In the genomic region with DNA sequence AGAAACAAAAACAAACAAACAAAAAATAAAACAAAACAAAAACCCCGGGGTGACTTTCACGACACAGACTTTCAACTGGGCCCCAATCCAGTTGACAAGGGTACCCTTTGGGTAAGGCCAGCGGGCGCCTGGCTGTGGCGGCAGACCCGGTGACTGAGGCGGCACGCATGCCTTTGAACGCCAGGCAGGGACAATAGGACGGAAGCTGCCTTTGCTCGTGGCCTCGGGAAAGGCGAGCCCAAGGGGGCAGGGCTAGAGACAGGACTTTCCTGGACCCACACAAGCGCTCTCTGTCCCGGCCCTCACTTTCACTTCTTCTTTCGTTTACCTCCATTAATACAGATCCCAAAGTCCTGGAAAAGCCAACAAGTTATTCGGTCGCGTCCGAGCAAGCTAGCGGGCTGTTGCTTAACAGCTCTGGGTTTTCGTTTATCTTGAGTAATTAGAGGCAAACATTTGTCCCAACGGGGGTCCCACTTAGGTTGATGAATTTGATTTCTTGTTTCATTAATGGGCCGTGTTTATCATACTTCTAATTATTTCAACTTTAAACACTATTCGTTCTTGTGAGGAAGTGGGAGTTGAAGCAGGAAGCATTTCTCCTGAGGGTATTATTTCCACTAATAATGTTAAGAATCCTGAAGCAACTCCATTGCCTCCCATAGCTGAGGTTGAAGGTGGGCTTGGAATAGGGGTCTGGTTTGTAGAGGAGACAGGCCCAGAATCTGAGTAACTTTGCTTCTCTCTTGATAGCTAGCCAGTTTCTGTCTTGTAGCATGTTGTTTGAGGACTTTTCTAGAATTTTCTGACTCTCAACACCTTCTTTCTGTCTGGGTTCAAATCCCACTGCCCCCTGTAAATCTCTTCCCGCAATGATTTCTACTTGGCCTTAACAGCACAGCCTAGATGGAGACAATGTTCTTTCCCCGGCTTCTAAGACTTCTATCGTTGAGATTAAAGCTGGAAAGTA, we compare ENCODE assay signal across 11 mouse cellular contexts. TPM values are rescaled to one million over a fixed set of nuclear protein-coding genes. Genes with fewer than 3 reads are reported as not detected.
DNase-seq lines count a peak whose midpoint lies in the region; ATAC-seq lines count a peak whose summit lies in the region.
"Had no signal": no experiment of that assay in that cellular context is flagged by ENCODE, and none has a peak within 500 bp of the region (broad histone marks: within the 10 kb centered on the region; RNA-seq: fewer than 3 reads in every experiment).

No protein-coding gene starts in this region.

- peak overlapping the region; percentile 64 for H3K4me2 ChIP-seq in limb, embryonic 11.5 days (ENCODE audit: low read depth, severe bottlenecking)
- H3K4me2 ChIP-seq: liver, embryonic 13.5 days had no signal

- H3K27ac ChIP-seq in limb, embryonic 11.5 days (replicated peaks; ENCODE audit: low read depth, low read length) = peak overlapping the region; percentile 85
- H3K27ac ChIP-seq: liver, embryonic 13.5 days had no signal

- peak overlapping the region; percentile 86 for H3K9ac ChIP-seq in limb, embryonic 11.5 days (ENCODE audit: low read length)
- H3K9ac ChIP-seq: liver, embryonic 13.5 days had no signal

- H3K36me3 ChIP-seq in limb, embryonic 11.5 days (ENCODE audit: control insufficient read depth, insufficient read depth, low read length) = no peaks in the 10 kb centered on the region
- H3K36me3 ChIP-seq: liver, embryonic 13.5 days had no signal

- peak; percentile 33 for DNase-seq in adrenal gland, adult 2 months
- DNase-seq in adrenal gland, postnatal 4 days (ENCODE audit: low spot score in 2 of 2) = no peak
- peak; percentile 27 for DNase-seq in urinary bladder, postnatal 25 days (ENCODE audit: low spot score)
- DNase-seq in urinary bladder, adult 2 months (ENCODE audit: low spot score) = no peak
- DNase-seq in limb, embryonic 11.5 days (ENCODE audit: low spot score) = peak; percentile 85
- no peak for DNase-seq in urinary bladder, adult 18-20 months (ENCODE audit: low spot score in 2 of 2)
- no peak for DNase-seq in layer of hippocampus, adult 9-11 months
- DNase-seq: liver, embryonic 13.5 days had no signal

- H3K4me1 ChIP-seq in limb, embryonic 11.5 days (ENCODE audit: control insufficient read depth, insufficient read depth, low read length) = peaks cover 14% of the 10 kb centered on the region; the same call in 1 of the 2 replicates

- ATAC-seq in limb, embryonic 11.5 days (ENCODE audit: insufficient number of reproducible peaks, low FRiP score, low TSS enrichment, low read depth) = no peak
- no peak for ATAC-seq in megakaryocyte-erythroid progenitor cell, adult 5-6 weeks (replicated peaks; ENCODE audit: low FRiP score, low TSS enrichment, poor library complexity, severe bottlenecking)

- H3K4me3 ChIP-seq in limb, embryonic 11.5 days (ENCODE audit: low read depth, low read length) = peak overlapping the region; percentile 55
- H3K4me3 ChIP-seq: liver, embryonic 13.5 days had no signal

- WGBS in limb, embryonic 11.5 days = under 1% methylated on average over 28 of the region's 28 CpGs

- H3K9me3 ChIP-seq in limb, embryonic 11.5 days (ENCODE audit: control insufficient read depth, low read length) = no peaks in the 10 kb centered on the region
- H3K9me3 ChIP-seq: liver, embryonic 13.5 days had no signal

- H3K27me3 ChIP-seq in limb, embryonic 11.5 days (ENCODE audit: control insufficient read depth, insufficient read depth, low read length) = peaks cover 51% of the 10 kb centered on the region

RNA-seq across cellular contexts. Expression of gene Hoxc10, which starts 2.6 kb away (rescaled TPM):
- total RNA-seq in adrenal gland, adult 2 months (2021) = under 1 TPM; 0.31 to 0.43 TPM
- polyA plus RNA-seq in adrenal gland, adult 2 months (2012; rRNA removed) = 0.10 TPM in 1 of 2 replicates, not detected in the other
- 1 to 10 TPM; 1.2 to 5.6 TPM for total RNA-seq in adrenal gland, postnatal 4 days (2021)
- polyA plus RNA-seq in urinary bladder, adult 2 months (2012; rRNA removed) = 2.2 and 2.6 TPM in 2 replicates
- polyA plus RNA-seq in limb, embryonic 11.5 days (2014; fragmentation: Nextera tagmentation; extraction: Ambion mirVana) = 43.9 and 56.2 TPM in 2 replicates
- not detected in 2 replicates for total RNA-seq in megakaryocyte-erythroid progenitor cell, adult 5-6 weeks (2014; fragmentation: Nextera tagmentation)
- total RNA-seq in megakaryocyte-erythroid progenitor cell, adult 5-6 weeks (2017) = not detected in 2 replicates
- polyA plus RNA-seq: heart, embryonic 16.5 days; liver, embryonic 13.5 days had no signal

RNA-seq across cellular contexts. Expression of gene Hoxc5, which starts 3.3 kb away (rescaled TPM):
- total RNA-seq in adrenal gland, adult 2 months (2021) = 10 to 100 TPM in 1 of 2 experiments, 1 to 10 TPM in 1; 6.7 to 10.3 TPM
- 7.0 and 7.5 TPM in 2 replicates for polyA plus RNA-seq in adrenal gland, adult 2 months (2012; rRNA removed)
- 1 to 10 TPM; 7.9 to 8.0 TPM for total RNA-seq in adrenal gland, postnatal 4 days (2021)
- polyA plus RNA-seq in urinary bladder, adult 2 months (2012; rRNA removed) = 0.60 and 1.4 TPM in 2 replicates
- 8.3 and 9.1 TPM in 2 replicates for polyA plus RNA-seq in limb, embryonic 11.5 days (2014; fragmentation: Nextera tagmentation; extraction: Ambion mirVana)
- not detected in 2 replicates for total RNA-seq in megakaryocyte-erythroid progenitor cell, adult 5-6 weeks (2014; fragmentation: Nextera tagmentation)
- total RNA-seq in megakaryocyte-erythroid progenitor cell, adult 5-6 weeks (2017) = not detected in 2 replicates

RNA-seq across cellular contexts. Expression of gene Hoxc11, which starts 9.7 kb away (rescaled TPM):
- not detected for total RNA-seq in adrenal gland, adult 2 months (2021)
- not detected in 2 replicates for polyA plus RNA-seq in adrenal gland, adult 2 months (2012; rRNA removed)
- total RNA-seq in adrenal gland, postnatal 4 days (2021) = under 1 TPM in 1 of 2 experiments, not detected in 1; 0.20 TPM
- 3.9 and 4.0 TPM in 2 replicates for polyA plus RNA-seq in urinary bladder, adult 2 months (2012; rRNA removed)
- polyA plus RNA-seq in limb, embryonic 11.5 days (2014; fragmentation: Nextera tagmentation; extraction: Ambion mirVana) = 5.5 and 5.9 TPM in 2 replicates
- total RNA-seq in megakaryocyte-erythroid progenitor cell, adult 5-6 weeks (2014; fragmentation: Nextera tagmentation) = not detected in 2 replicates
- total RNA-seq in megakaryocyte-erythroid progenitor cell, adult 5-6 weeks (2017) = not detected in 2 replicates
- polyA plus RNA-seq: heart, embryonic 16.5 days; liver, embryonic 13.5 days; testis, adult 2 months had no signal

RNA-seq across cellular contexts. Expression of gene Hoxc9, which starts 12.3 kb away (rescaled TPM):
- 1 to 10 TPM in 1 of 2 experiments, under 1 TPM in 1; 0.49 to 1.8 TPM for total RNA-seq in adrenal gland, adult 2 months (2021)
- polyA plus RNA-seq in adrenal gland, adult 2 months (2012; rRNA removed) = 3.7 and 6.7 TPM in 2 replicates
- total RNA-seq in adrenal gland, postnatal 4 days (2021) = 1 to 10 TPM; 3.0 to 4.8 TPM
- 0.36 and 0.46 TPM in 2 replicates for polyA plus RNA-seq in urinary bladder, adult 2 months (2012; rRNA removed)
- polyA plus RNA-seq in limb, embryonic 11.5 days (2014; fragmentation: Nextera tagmentation; extraction: Ambion mirVana) = 4.4 and 6.1 TPM in 2 replicates
- not detected in 2 replicates for total RNA-seq in megakaryocyte-erythroid progenitor cell, adult 5-6 weeks (2014; fragmentation: Nextera tagmentation)
- not detected in 2 replicates for total RNA-seq in megakaryocyte-erythroid progenitor cell, adult 5-6 weeks (2017)
- polyA plus RNA-seq: heart, embryonic 16.5 days; liver, embryonic 13.5 days had no signal

RNA-seq across cellular contexts. Expression of gene Hoxc8, which starts 26.5 kb away (rescaled TPM):
- total RNA-seq in adrenal gland, adult 2 months (2021) = 10 to 100 TPM; 30.6 to 40.1 TPM
- polyA plus RNA-seq in adrenal gland, adult 2 months (2012; rRNA removed) = 13.4 and 17.9 TPM in 2 replicates
- total RNA-seq in adrenal gland, postnatal 4 days (2021) = 10 to 100 TPM; 22.2 to 22.7 TPM
- polyA plus RNA-seq in urinary bladder, adult 2 months (2012; rRNA removed) = 0.39 and 0.47 TPM in 2 replicates
- polyA plus RNA-seq in limb, embryonic 11.5 days (2014; fragmentation: Nextera tagmentation; extraction: Ambion mirVana) = 4.6 and 4.8 TPM in 2 replicates
- total RNA-seq in megakaryocyte-erythroid progenitor cell, adult 5-6 weeks (2014; fragmentation: Nextera tagmentation) = not detected in 2 replicates
- total RNA-seq in megakaryocyte-erythroid progenitor cell, adult 5-6 weeks (2017) = not detected in 2 replicates
- polyA plus RNA-seq: heart, embryonic 16.5 days had no signal

Comparison
In these comparisons a context has a peak if more than half of its experiments do, and no peak if none do; other contexts are left out.
1. DNase-seq: peak in adrenal gland, adult 2 months (single experiment), urinary bladder, postnatal 25 days (single experiment) and limb, embryonic 11.5 days (single experiment); none in adrenal gland, postnatal 4 days (0 of 2), urinary bladder, adult 2 months (single experiment), urinary bladder, adult 18-20 months (0 of 2) and layer of hippocampus, adult 9-11 months (single experiment).
2. RNA of gene Hoxc5, which starts 3.3 kb away (total RNA-seq): 6.7 to 10.3 TPM in adrenal gland, adult 2 months and 7.9 to 8.0 TPM in adrenal gland, postnatal 4 days; not detected in megakaryocyte-erythroid progenitor cell, adult 5-6 weeks; every median in the first group is over 4 times any median in the second.